ENCODE assay signal across 30 mouse cellular contexts in the genomic region with DNA sequence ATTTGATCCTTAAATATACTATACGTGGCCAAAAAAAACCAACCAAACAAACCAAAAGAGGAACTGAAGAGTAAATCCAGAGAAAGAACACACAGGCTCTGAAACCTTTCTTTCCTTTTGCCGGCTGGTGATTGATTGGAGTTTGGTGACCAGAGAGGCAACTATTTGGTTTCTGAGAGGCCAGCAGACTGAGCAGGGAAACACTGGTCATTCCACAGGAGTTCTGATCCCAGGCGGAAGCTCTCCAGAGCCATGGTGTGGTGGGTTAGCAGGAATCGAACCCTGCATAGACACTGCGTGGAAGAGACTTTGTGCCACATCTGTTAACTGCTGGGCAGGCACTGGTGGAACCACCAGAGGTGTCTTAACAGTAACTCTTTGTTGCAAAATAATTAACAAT. TPM values are rescaled to one million over a fixed set of nuclear protein-coding genes. Genes with fewer than 3 reads are reported as not detected.
"Had no signal": no experiment of that assay in that cellular context is flagged by ENCODE, and none has a peak within 500 bp of the region (broad histone marks: within the 10 kb centered on the region; RNA-seq: fewer than 3 reads in every experiment).

No protein-coding gene starts in this region.

- H3K9ac ChIP-seq: embryonic facial prominence, embryonic 12.5 days; embryonic facial prominence, embryonic 13.5 days; embryonic facial prominence, embryonic 15.5 days; forebrain, embryonic 12.5 days; forebrain, embryonic 13.5 days; forebrain, embryonic 15.5 days; forebrain, postnatal 0 days had no signal

- H3K4me2 ChIP-seq: embryonic facial prominence, embryonic 12.5 days; embryonic facial prominence, embryonic 13.5 days; embryonic facial prominence, embryonic 15.5 days; forebrain, embryonic 12.5 days; forebrain, embryonic 13.5 days; forebrain, embryonic 15.5 days had no signal

- H3K27ac ChIP-seq: embryonic facial prominence, embryonic 10.5 days; embryonic facial prominence, embryonic 12.5 days; embryonic facial prominence, embryonic 13.5 days; embryonic facial prominence, embryonic 15.5 days; forebrain, embryonic 10.5 days; forebrain, embryonic 12.5 days; forebrain, embryonic 13.5 days; forebrain, embryonic 15.5 days; gastrocnemius, adult 2 months; heart, adult 2 months had no signal

- DNase-seq: cerebellum, adult 2 months; cerebellum, adult 8-10 months; cerebellum, adult 9-11 months; cerebellum, postnatal 10 days; cerebellum, postnatal 14 days; cerebellum, postnatal 25 days; cerebellum, postnatal 36 days; embryo, embryonic 11 days; forebrain, postnatal 0 days; gastrocnemius, adult 2 months; gastrocnemius, postnatal 10 days; gastrocnemius, postnatal 14 days; gastrocnemius, postnatal 25 days; gastrocnemius, postnatal 36 days; heart, adult 11 months; heart, adult 18-20 months; heart, adult 2 months had no signal

- H3K4me1 ChIP-seq: embryonic facial prominence, embryonic 12.5 days; embryonic facial prominence, embryonic 13.5 days; forebrain, embryonic 10.5 days; forebrain, embryonic 12.5 days; forebrain, embryonic 13.5 days; forebrain, embryonic 15.5 days had no signal

- H3K27me3 ChIP-seq: embryonic facial prominence, embryonic 12.5 days; embryonic facial prominence, embryonic 13.5 days; embryonic facial prominence, embryonic 15.5 days; forebrain, embryonic 12.5 days; forebrain, embryonic 13.5 days; forebrain, embryonic 15.5 days had no signal

- ATAC-seq: forebrain, embryonic 13.5 days; forebrain, embryonic 14.5 days; forebrain, embryonic 15.5 days; forebrain, embryonic 16.5 days; forebrain, postnatal 0 days had no signal

- H3K9me3 ChIP-seq: embryonic facial prominence, embryonic 10.5 days; embryonic facial prominence, embryonic 12.5 days; embryonic facial prominence, embryonic 13.5 days; embryonic facial prominence, embryonic 15.5 days; forebrain, embryonic 10.5 days; forebrain, embryonic 12.5 days; forebrain, embryonic 13.5 days; forebrain, embryonic 15.5 days had no signal

- H3K4me3 ChIP-seq: embryonic facial prominence, embryonic 10.5 days; embryonic facial prominence, embryonic 12.5 days; embryonic facial prominence, embryonic 13.5 days; embryonic facial prominence, embryonic 15.5 days; erythroblast, embryonic 14.5 days; forebrain, embryonic 10.5 days; forebrain, embryonic 12.5 days; forebrain, embryonic 13.5 days; forebrain, embryonic 15.5 days; gastrocnemius, adult 2 months; heart, adult 2 months had no signal

RNA-seq across cellular contexts. Expression of gene Dyrk3, which starts 39.9 kb away (rescaled TPM):
- total RNA-seq: gastrocnemius, adult 18-20 months; gastrocnemius, adult 2 months; gastrocnemius, adult 8-10 months; gastrocnemius, postnatal 25 days; gastrocnemius, postnatal 36 days had no signal
